Mouse (Mus musculus) heart, postnatal 0 days (tissue): ENCODE results near the gene Tmed1. TPM values are rescaled to one million over a fixed set of nuclear protein-coding genes. Genes with fewer than 3 reads are reported as not detected.

ENCODE experiments used
- ATAC-seq: fragments of 200-750 bp; cut with Nextera tagmentation; 2 replicates; pipeline ENCODE4 v1.8.0; 2017; ENCODE audit warnings: low read depth, moderate number of reproducible peaks, moderate library complexity; ENCODE audit not compliant: insufficient read depth
- DNase-seq: peaks from one replicate; pipeline ENCODE4 v3.0.0-alpha.2; 2016; ENCODE audit warnings: low spot score
- H3K27ac ChIP-seq: fragments of 300-500 bp; sonication (generic); 2 replicates; pipeline ENCODE4 v1.5.1; 2014; ENCODE audit warnings: low read depth, mild to moderate bottlenecking
- H3K27me3 ChIP-seq: fragments of 300-500 bp; sonication (generic); 2 replicates; pipeline ENCODE4 v1.6.1; 2014; ENCODE audit warnings: low read length, mixed read lengths; ENCODE audit not compliant: control insufficient read depth, insufficient read depth
- H3K36me3 ChIP-seq: fragments of 300-500 bp; sonication (generic); replicated peaks from 2 replicates; pipeline ENCODE4 v1.6.1; 2014; ENCODE audit warnings: low read length, mixed read lengths; ENCODE audit not compliant: control insufficient read depth, insufficient read depth
- H3K4me1 ChIP-seq: fragments of 300-500 bp; sonication (generic); 2 replicates; pipeline ENCODE4 v1.6.1; 2014; ENCODE audit warnings: antibody characterized with exemption; ENCODE audit not compliant: control insufficient read depth, insufficient read depth
- H3K4me2 ChIP-seq: fragments of 300-500 bp; sonication (generic); 2 replicates; pipeline ENCODE4 v1.6.1; 2014; ENCODE audit warnings: low read depth, mild to moderate bottlenecking, low read length, moderate library complexity
- H3K4me3 ChIP-seq: fragments of 300-500 bp; sonication (generic); 2 replicates; pipeline ENCODE4 v1.5.1; 2014; ENCODE audit warnings: low read depth, low read length
- H3K9ac ChIP-seq: fragments of 300-500 bp; sonication (generic); replicated peaks from 2 replicates; pipeline ENCODE4 v1.6.1; 2014; ENCODE audit warnings: low read depth, low read length, mixed read lengths
- H3K9me3 ChIP-seq: fragments of 300-500 bp; sonication (generic); replicated peaks from 2 replicates; pipeline ENCODE4 v1.6.1; 2016; ENCODE audit warnings: low read length; ENCODE audit not compliant: control insufficient read depth
- CTCF ChIP-seq: IDR thresholded peaks from 2 replicates; pipeline ENCODE4 v1.5.1; 2016; ENCODE audit warnings: antibody characterized with exemption, control low read depth, low read depth
- EP300 ChIP-seq: IDR thresholded peaks from 2 replicates; pipeline ENCODE4 v1.6.1; 2016; ENCODE audit warnings: antibody characterized with exemption, low read depth
- WGBS: fragments of 180-500 bp; shearing (Covaris S2); extraction: QIAGEN DNeasy Blood & Tissue Kit; methylation state at CpG from one replicate; pipeline ENCODE4 v1.1.7; 2014; 5-methylcytosine and 5-hydroxymethylcytosine counted together
- polyA plus RNA-seq: library from polyadenylated mRNA; unstranded; fragments of >200 nt; fragmentation: Nextera tagmentation; extraction: Ambion mirVana; gene quantifications from 2 replicates; pipeline ENCODE4 v1.2.1, GENCODE M21; 2015
- total RNA-seq: library from RNA; depleted of rRNA; stranded (reverse); fragments of >200 nt; gene quantifications from 2 replicates; pipeline ENCODE4 v1.2.3, GENCODE M21; 2014; ENCODE audit warnings: low replicate concordance

The Tmed1 gene
- total and polyA plus RNA-seq, 2 experiments from 2014 or later = 70.5 to 83.7 TPM

DNA sequence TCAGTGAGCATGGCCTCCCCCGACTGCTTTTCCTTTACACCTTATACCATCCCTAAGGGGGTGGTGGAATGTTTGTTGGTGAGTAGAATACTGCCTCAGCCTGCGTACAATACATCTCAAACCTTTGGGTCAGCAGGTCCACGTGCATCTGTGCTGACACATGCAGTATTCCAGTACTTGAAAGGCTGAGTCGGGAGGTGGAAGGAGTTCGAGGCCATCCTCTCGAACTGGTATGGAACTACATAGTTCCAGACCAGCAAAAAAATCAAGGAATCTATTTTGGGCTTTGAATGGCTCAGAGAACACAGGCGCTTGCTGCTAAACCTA is 600 bp upstream of the Tmed1 start:
- Histone ChIP-seq H3K4me3 (peak overlapping the region; percentile 79), H3K27me3 (no peaks in the 10 kb centered on the region), H3K4me2 (peak overlapping the region; percentile 71), H3K9me3 (no peaks in the 10 kb centered on the region), H3K4me1 (peaks cover 14% of the 10 kb centered on the region; the same call in 1 of the 2 replicates), H3K9ac (peak overlapping the region; percentile 54; the same call in 1 of the 2 replicates), H3K27ac (peak overlapping the region; percentile 91), H3K36me3 (peaks cover 30% of the 10 kb centered on the region)
- peak; percentile 9; the same call in 1 of the 2 replicates for ATAC-seq
- DNase-seq = peak; percentile 20
- WGBS = 3% methylated on average over 7 of the region's 7 CpGs
- TF ChIP-seq CTCF (no peak), EP300 (no peak)

- Histone ChIP-seq H3K4me2 (peak overlapping the region; percentile 71), H3K36me3 (peaks cover 47% of the 10 kb centered on the region), H3K4me3 (peak overlapping the region; percentile 79; the same call in 1 of the 2 replicates), H3K27me3 (no peaks in the 10 kb centered on the region), H3K4me1 (peaks cover 14% of the 10 kb centered on the region; the same call in 1 of the 2 replicates), H3K9me3 (no peaks in the 10 kb centered on the region), H3K27ac (no peak overlapping the region), H3K9ac (peak overlapping the region; percentile 54; the same call in 1 of the 2 replicates)
- 74% methylated on average over 7 of the region's 7 CpGs for WGBS
- no peak for ATAC-seq
- no peak for DNase-seq
- TF ChIP-seq EP300 (no peak), CTCF (no peak)
Measured at GRCm38 (mm10) chr9:21508871-21509404, 1.1 kb downstream of the Tmed1 start.

- 86% methylated on average over 15 of the region's 15 CpGs for WGBS
- H3K27ac ChIP-seq = no peak overlapping the region
- H3K4me2 ChIP-seq = no peak overlapping the region
- H3K4me3 ChIP-seq = no peak overlapping the region
- H3K4me1 ChIP-seq = peaks cover 14% of the 10 kb centered on the region; the same call in 1 of the 2 replicates
- H3K9ac ChIP-seq = no peak overlapping the region
- no peak for TF ChIP-seq EP300
- no peak for TF ChIP-seq CTCF
- ATAC-seq (no peak), DNase-seq (no peak)
- H3K27me3 ChIP-seq = no peaks in the 10 kb centered on the region
- H3K9me3 ChIP-seq = no peaks in the 10 kb centered on the region
- peaks cover 57% of the 10 kb centered on the region for H3K36me3 ChIP-seq
Measured at GRCm38 (mm10) chr9:21507753-21508430, 2.2 kb downstream of the Tmed1 start.

DNA sequence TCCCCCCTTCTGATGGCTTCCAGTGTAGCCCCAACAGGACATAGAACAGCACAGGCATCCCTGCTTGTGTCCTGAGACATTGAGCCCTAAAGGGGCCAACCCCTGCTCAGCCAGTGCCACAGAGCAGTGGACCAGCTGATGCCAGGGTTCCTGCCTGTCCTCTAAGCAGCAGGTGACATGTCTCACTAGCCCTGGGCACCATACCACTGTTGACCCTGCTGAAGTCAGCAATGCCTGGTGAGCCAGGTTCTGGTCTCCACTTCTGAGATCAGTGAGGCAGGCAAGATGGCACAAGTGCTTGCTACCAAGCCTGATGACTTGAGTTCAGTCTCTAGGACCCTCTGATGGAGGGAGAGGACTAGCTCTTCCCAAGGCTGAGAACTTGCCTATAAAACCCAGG is 4.3 kb downstream of the Tmed1 start:
- no peaks in the 10 kb centered on the region for H3K9me3 ChIP-seq
- H3K4me1 ChIP-seq = peaks cover 12% of the 10 kb centered on the region; the same call in 1 of the 2 replicates
- DNase-seq = no peak
- H3K27ac ChIP-seq = no peak overlapping the region
- no peak overlapping the region for H3K4me3 ChIP-seq
- no peaks in the 10 kb centered on the region for H3K27me3 ChIP-seq
- peaks cover 67% of the 10 kb centered on the region for H3K36me3 ChIP-seq
- ATAC-seq = no peak
- no peak overlapping the region for H3K4me2 ChIP-seq
- no peak for TF ChIP-seq CTCF
- TF ChIP-seq EP300 = no peak
- no peak overlapping the region for H3K9ac ChIP-seq

DNA sequence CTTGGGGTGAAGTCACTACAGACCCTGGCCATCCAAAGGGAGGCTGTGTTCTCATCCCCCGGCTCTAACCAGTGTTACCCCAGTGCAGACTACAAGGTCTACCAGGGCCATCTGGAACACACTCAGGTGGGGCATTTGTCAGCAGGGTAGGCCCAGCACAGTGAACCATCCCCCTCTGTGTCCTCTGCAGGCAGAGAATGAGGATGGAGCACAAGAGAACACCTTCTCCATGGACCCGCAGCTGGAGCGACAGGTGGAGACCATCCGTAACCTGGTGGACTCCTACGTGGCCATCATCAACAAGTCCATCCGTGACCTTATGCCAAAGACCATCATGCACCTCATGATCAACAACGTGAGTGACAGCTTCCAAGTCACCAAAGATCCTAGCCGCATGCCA is 6.7 kb downstream of the Tmed1 start:
- H3K4me2 ChIP-seq = no peak overlapping the region
- H3K4me1 ChIP-seq = no peaks in the 10 kb centered on the region
- no peak for TF ChIP-seq EP300
- no peak for TF ChIP-seq CTCF
- ATAC-seq (no peak), DNase-seq (no peak)
- no peaks in the 10 kb centered on the region for H3K27me3 ChIP-seq
- WGBS = 91% methylated on average over 8 of the region's 8 CpGs
- H3K9me3 ChIP-seq = no peaks in the 10 kb centered on the region
- H3K36me3 ChIP-seq = peaks cover 73% of the 10 kb centered on the region
- H3K4me3 ChIP-seq = no peak overlapping the region
- no peak overlapping the region for H3K27ac ChIP-seq
- no peak overlapping the region for H3K9ac ChIP-seq
